Mouse (Mus musculus) midbrain, embryonic 11.5 days (tissue): ENCODE data around the gene Nipal4. TPM values are rescaled to one million over a fixed set of nuclear protein-coding genes. Genes with fewer than 3 reads are reported as not detected.

Source experiments
- ATAC-seq: fragments of 200-750 bp; cut with Nextera tagmentation; 2 replicates; pipeline ENCODE4 v1.8.0; 2017; ENCODE audit warnings: moderate TSS enrichment, moderate library complexity; ENCODE audit not compliant: low FRiP score
- DNase-seq: peaks from one replicate; pipeline ENCODE4 v3.0.0; 2015; ENCODE audit warnings: low spot score; ENCODE audit errors: missing footprints
- H3K27ac ChIP-seq: fragments of 300-500 bp; sonication (generic); 2 replicates; pipeline ENCODE4 v1.5.1; 2014; ENCODE audit warnings: low read depth, low read length
- H3K27me3 ChIP-seq: fragments of 300-500 bp; sonication (generic); 2 replicates; pipeline ENCODE4 v1.6.1; 2014; ENCODE audit warnings: mild to moderate bottlenecking, low read length, moderate library complexity, mixed read lengths; ENCODE audit not compliant: control insufficient read depth, insufficient read depth
- H3K36me3 ChIP-seq: fragments of 300-500 bp; sonication (generic); 2 replicates; pipeline ENCODE4 v1.6.1; 2014; ENCODE audit warnings: mild to moderate bottlenecking, low read length, moderate library complexity, mixed read lengths; ENCODE audit not compliant: control insufficient read depth, insufficient read depth
- H3K4me1 ChIP-seq: fragments of 300-500 bp; sonication (generic); 2 replicates; pipeline ENCODE4 v1.6.1; 2014; ENCODE audit warnings: low read length; ENCODE audit not compliant: control insufficient read depth, insufficient read depth
- H3K4me2 ChIP-seq: fragments of 300-500 bp; sonication (generic); 2 replicates; pipeline ENCODE4 v1.6.1; 2014; ENCODE audit warnings: mild to moderate bottlenecking, moderate library complexity
- H3K4me3 ChIP-seq: fragments of 300-500 bp; sonication (generic); 2 replicates; pipeline ENCODE4 v1.5.1; 2014; ENCODE audit warnings: low read depth, low read length
- H3K9ac ChIP-seq: fragments of 300-500 bp; sonication (generic); 2 replicates; pipeline ENCODE4 v1.6.1; 2014; ENCODE audit warnings: low read length
- H3K9me3 ChIP-seq: fragments of 300-500 bp; sonication (generic); 2 replicates; pipeline ENCODE4 v1.6.1; 2016; ENCODE audit warnings: low read length; ENCODE audit not compliant: control insufficient read depth
- WGBS: fragments of 180-500 bp; shearing (Covaris S2); extraction: QIAGEN DNeasy Blood & Tissue Kit; methylation state at CpG from one replicate; pipeline ENCODE4 v1.1.7; 2014; 5-methylcytosine and 5-hydroxymethylcytosine counted together
- polyA plus RNA-seq: library from polyadenylated mRNA; unstranded; fragments of >200 nt; fragmentation: Nextera tagmentation; extraction: Ambion mirVana; gene quantifications from 2 replicates; pipeline ENCODE4 v1.2.1, GENCODE M21; 2014

Gene Nipal4
- polyA plus RNA-seq, 1 experiment from 2014 or later: 1.0 TPM

GRCm38 (mm10) chr11:46134899-46135298, 31.4 kb downstream of the Nipal4 start:
- H3K27me3 ChIP-seq: no peaks in the 10 kb centered on the region
- no peaks in the 10 kb centered on the region for H3K4me1 ChIP-seq
- DNase-seq (no peak), ATAC-seq (no peak)
- no peaks in the 10 kb centered on the region for H3K36me3 ChIP-seq
- H3K9ac ChIP-seq: no peak overlapping the region
- H3K9me3 ChIP-seq: no peaks in the 10 kb centered on the region
- H3K27ac ChIP-seq: no peak overlapping the region
- H3K4me2 ChIP-seq: no peak overlapping the region
- WGBS: 95% methylated on average over 2 of the region's 2 CpGs
- H3K4me3 ChIP-seq: no peak overlapping the region

GRCm38 (mm10) chr11:46131022-46131986, 35.0 kb downstream of the Nipal4 start:
- ATAC-seq: no peak

GRCm38 (mm10) chr11:46128548-46128945, 37.8 kb downstream of the Nipal4 start:
- H3K9me3 ChIP-seq: no peaks in the 10 kb centered on the region
- H3K4me3 ChIP-seq: no peak overlapping the region
- H3K36me3 ChIP-seq: no peaks in the 10 kb centered on the region
- H3K4me1 ChIP-seq: no peaks in the 10 kb centered on the region
- no peak for ATAC-seq
- 67% methylated on average over 9 of the region's 9 CpGs for WGBS
- H3K4me2 ChIP-seq: no peak overlapping the region
- no peak for DNase-seq
- no peak overlapping the region for H3K27ac ChIP-seq
- no peaks in the 10 kb centered on the region for H3K27me3 ChIP-seq
- no peak overlapping the region for H3K9ac ChIP-seq

More at GRCm38 (mm10) chr11:46131022-46131986, 35.0 kb downstream of the Nipal4 start:
- H3K4me1 ChIP-seq: no peaks in the 10 kb centered on the region
- no peak for DNase-seq
- H3K4me2 ChIP-seq: no peak overlapping the region
- H3K4me3 ChIP-seq: no peak overlapping the region
- H3K27ac ChIP-seq: no peak overlapping the region
- no peaks in the 10 kb centered on the region for H3K27me3 ChIP-seq
- no peaks in the 10 kb centered on the region for H3K9me3 ChIP-seq
- H3K9ac ChIP-seq: no peak overlapping the region
- 93% methylated on average over 17 of the region's 17 CpGs for WGBS
- no peaks in the 10 kb centered on the region for H3K36me3 ChIP-seq

- Histone ChIP-seq H3K4me2 (no peak overlapping the region), H3K27me3 (no peaks in the 10 kb centered on the region), H3K4me1 (no peaks in the 10 kb centered on the region), H3K27ac (no peak overlapping the region), H3K9ac (no peak overlapping the region), H3K36me3 (no peaks in the 10 kb centered on the region), H3K4me3 (no peak overlapping the region), H3K9me3 (no peaks in the 10 kb centered on the region)
- no peak for ATAC-seq
- WGBS: 82% methylated on average over 15 of the region's 15 CpGs
- no peak for DNase-seq
Measured at GRCm38 (mm10) chr11:46127621-46128547, 38.4 kb downstream of the Nipal4 start.

- 93% methylated on average over 11 of the region's 11 CpGs for WGBS
- Histone ChIP-seq H3K4me1 (no peaks in the 10 kb centered on the region), H3K9me3 (no peaks in the 10 kb centered on the region), H3K9ac (no peak overlapping the region), H3K27me3 (no peaks in the 10 kb centered on the region), H3K36me3 (no peaks in the 10 kb centered on the region), H3K4me2 (no peak overlapping the region), H3K4me3 (no peak overlapping the region), H3K27ac (no peak overlapping the region)
- DNase-seq (no peak), ATAC-seq (no peak)
Measured at GRCm38 (mm10) chr11:46126827-46127410, 39.4 kb downstream of the Nipal4 start.

GRCm38 (mm10) chr11:46126317-46126716, 40.0 kb downstream of the Nipal4 start:
- Histone ChIP-seq H3K36me3 (no peaks in the 10 kb centered on the region), H3K4me2 (no peak overlapping the region), H3K27ac (no peak overlapping the region), H3K9ac (no peak overlapping the region), H3K4me1 (no peaks in the 10 kb centered on the region), H3K27me3 (no peaks in the 10 kb centered on the region), H3K4me3 (no peak overlapping the region), H3K9me3 (no peaks in the 10 kb centered on the region)
- no peak for ATAC-seq
- WGBS: 95% methylated on average over 7 of the region's 7 CpGs
- DNase-seq: no peak

- Histone ChIP-seq H3K9me3 (no peaks in the 10 kb centered on the region), H3K9ac (no peak overlapping the region), H3K27ac (no peak overlapping the region), H3K36me3 (no peaks in the 10 kb centered on the region), H3K27me3 (no peaks in the 10 kb centered on the region), H3K4me3 (no peak overlapping the region), H3K4me2 (no peak overlapping the region), H3K4me1 (no peaks in the 10 kb centered on the region)
- WGBS: 95% methylated on average over 7 of the region's 7 CpGs
- no peak for ATAC-seq
- DNase-seq: no peak
Measured at GRCm38 (mm10) chr11:46125835-46126229, 40.5 kb downstream of the Nipal4 start.

GRCm38 (mm10) chr11:46125093-46125834, 41.0 kb downstream of the Nipal4 start:
- WGBS: 96% methylated on average over 12 of the region's 12 CpGs
- no peak overlapping the region for H3K9ac ChIP-seq
- no peak for ATAC-seq
- H3K4me2 ChIP-seq: no peak overlapping the region
- no peaks in the 10 kb centered on the region for H3K27me3 ChIP-seq
- no peaks in the 10 kb centered on the region for H3K36me3 ChIP-seq
- no peak for DNase-seq
- H3K27ac ChIP-seq: no peak overlapping the region
- H3K9me3 ChIP-seq: no peaks in the 10 kb centered on the region
- H3K4me1 ChIP-seq: no peaks in the 10 kb centered on the region
- no peak overlapping the region for H3K4me3 ChIP-seq
